Mouse (Mus musculus) liver, adult 2 months (tissue): ENCODE data around the gene Gm17334.

ENCODE experiments used
- CTCF ChIP-seq: fragments of 200-500 bp; IDR thresholded peaks from 2 replicates; pipeline ENCODE4 v1.5.1; 2011; ENCODE audit warnings: low read depth, low read length, control low read depth
- POLR2A ChIP-seq: fragments of 200-500 bp; IDR thresholded peaks from 2 replicates; pipeline ENCODE4 v1.6.1; 2011; ENCODE audit warnings: low read length, control low read depth; ENCODE audit not compliant: insufficient read depth; ENCODE audit errors: extremely low read depth

DNA sequence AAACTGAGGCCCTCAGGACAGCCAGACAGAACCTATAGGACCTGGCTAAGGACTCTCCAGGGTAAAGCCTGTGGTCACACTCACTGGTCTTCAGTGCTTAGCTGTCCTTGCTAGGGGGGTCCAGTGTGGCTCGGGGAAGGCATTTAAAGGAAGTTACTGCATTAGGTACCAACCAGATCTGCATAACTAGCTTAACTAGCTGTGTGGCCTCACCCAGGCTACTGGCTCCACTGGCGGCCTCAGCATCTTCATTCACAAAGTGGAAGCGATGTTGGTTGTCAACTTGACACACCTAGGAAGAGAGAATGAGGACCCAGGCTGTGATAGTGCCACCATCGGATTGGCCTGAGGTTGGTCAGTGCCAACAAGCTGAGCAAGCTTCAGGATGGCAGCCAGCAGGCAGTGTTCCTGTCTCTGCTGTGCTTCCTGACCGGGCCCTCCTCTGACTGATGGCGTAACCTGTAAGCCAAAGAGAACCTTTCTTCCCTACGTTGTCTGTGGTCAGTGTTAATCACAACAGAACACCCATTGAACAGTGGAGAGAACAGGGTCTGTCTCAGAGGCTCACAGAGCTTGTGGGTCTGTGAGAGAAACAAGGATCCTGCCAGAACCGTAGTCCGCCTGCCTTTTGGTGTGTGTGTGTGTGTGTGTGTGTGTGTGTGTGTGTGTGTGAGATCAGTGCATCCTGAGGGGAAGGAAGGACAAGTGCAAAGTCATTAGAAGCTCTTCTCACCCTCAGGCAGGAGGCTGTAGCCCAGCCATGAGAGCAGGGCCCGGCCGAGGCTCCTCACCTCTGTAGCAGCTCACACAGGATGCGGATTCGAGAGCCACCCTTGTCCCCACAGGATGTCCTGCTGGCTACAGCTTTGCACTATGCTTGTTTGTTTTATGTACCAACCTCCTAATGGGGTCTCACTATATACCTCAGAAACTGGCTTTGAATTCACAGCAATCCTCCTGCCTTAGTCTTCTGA lies 13.4 kb upstream of the Gm17334 start:
- TF ChIP-seq CTCF (peak; percentile 29), POLR2A (no peak)
